Mouse (Mus musculus) CH12.LX (cell line): ENCODE results near the gene Engase.

Experiments used
- EP300 ChIP-seq: IDR thresholded peaks from 2 replicates; pipeline ENCODE4 v1.6.1; 2011; ENCODE audit warnings: low read length, improper control_type of control experiment
- POLR2A ChIP-seq: IDR thresholded peaks from 2 replicates; pipeline ENCODE4 v1.6.1; 2011; ENCODE audit warnings: low read depth, mild to moderate bottlenecking, improper control_type of control experiment, low read length
- RCOR1 ChIP-seq: conservative IDR thresholded peaks from 2 replicates; pipeline ENCODE4 v1.6.1; 2012; ENCODE audit warnings: low read depth, mild to moderate bottlenecking, inconsistent platforms, low read length, improper control_type of control experiment
- ZC3H11A ChIP-seq: IDR thresholded peaks from 2 replicates; pipeline ENCODE4 v1.6.1; 2012; ENCODE audit warnings: low read depth, mild to moderate bottlenecking, inconsistent platforms, low read length, improper control_type of control experiment

DNA sequence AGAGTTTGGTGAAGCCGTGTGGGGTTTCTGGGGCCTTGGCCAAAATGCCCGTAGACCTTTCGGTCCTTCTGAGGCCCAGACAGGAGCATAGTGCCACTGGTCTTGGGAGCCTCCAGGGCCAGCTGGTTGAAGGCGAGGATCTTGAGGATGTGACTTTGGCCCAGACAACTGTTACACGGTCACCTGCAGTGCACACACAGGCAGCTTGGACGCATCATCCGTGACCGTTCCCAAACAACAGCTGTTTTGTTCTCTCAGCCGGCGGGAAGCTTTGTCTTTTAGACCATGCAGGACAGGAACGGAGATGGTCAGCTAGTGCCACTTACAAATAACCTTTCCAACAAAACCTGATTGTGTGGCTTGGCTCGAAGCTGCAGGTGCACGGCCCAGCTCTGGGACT lies 5.0 kb upstream of the Engase start:
- TF ChIP-seq POLR2A (no peak), RCOR1 (no peak), ZC3H11A (no peak), EP300 (no peak)
